Mouse (Mus musculus): ENCODE measurements around the gene Arid1b.

DNA sequence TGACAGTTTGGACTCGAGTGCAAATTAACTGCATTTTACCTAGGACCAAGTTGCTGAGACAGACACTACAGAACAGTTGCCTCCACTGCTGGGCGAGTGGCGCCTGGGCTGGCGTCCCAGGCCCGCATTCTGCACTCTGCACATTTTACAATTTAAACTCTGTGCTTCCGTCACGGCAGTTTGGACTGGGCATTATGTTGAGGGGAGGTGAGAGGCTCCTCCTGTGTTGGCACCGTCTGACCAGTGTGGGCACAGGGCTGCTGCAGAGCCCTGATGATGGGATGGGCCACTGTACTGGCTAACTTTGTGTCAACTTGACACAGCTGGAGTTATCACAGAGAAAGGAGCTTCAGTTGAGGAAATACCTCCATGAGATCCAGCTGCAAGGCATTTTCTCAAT is 43.1 kb downstream of the Arid1b start:
- TF ChIP-seq ZNF384 (IDR thresholded peaks at IDR 0.05; ENCODE audit: low read depth, low read length) (no peak), HCFC1 (IDR thresholded peaks at IDR 0.05; ENCODE audit: borderline replicate concordance, insufficient read depth, low read length) (no peak), CHD2 (IDR thresholded peaks at IDR 0.05; ENCODE audit: low read depth, low read length) (no peak), ZC3H11A (IDR thresholded peaks at IDR 0.05; ENCODE audit: borderline replicate concordance, low read depth, low read length) (no peak), MAFK (IDR thresholded peaks at IDR 0.05; ENCODE audit: insufficient read depth, low read depth, low read length) (no peak)

All from ES-E14 (cell line).